Mouse (Mus musculus): ENCODE results near the gene Plekhg1. TPM values are rescaled to one million over a fixed set of nuclear protein-coding genes. Genes with fewer than 3 reads are reported as not detected.

Plekhg1 gene
- total and polyA plus RNA-seq, 3 experiments, result 0.60 to 0.97 (median 0.68) TPM

DNA sequence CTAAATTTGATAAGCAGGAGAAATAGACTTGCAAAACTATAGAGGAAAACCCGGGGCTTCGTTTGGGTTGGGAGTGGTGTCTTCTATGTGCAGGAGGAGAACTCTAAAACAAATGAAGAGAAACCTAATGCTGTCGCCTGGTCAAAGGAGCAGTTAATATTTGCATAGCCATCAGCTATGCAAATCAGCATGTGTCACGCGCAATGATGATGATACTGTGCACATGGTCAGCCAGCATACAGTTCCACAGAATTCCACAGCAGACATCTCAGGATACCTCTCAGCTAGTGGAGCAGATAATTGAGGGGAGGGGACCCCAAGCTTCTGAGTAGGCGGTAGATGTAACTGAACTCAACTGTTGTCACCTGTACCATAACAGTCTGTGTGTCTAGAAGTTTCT, 133.3 kb downstream of the Plekhg1 start:
- H3K79me2 ChIP-seq (replicated peaks; ENCODE audit: control insufficient read depth, extremely low read depth, insufficient read depth, poor library complexity, severe bottlenecking), result no peaks in the 10 kb centered on the region
- peak overlapping the region; percentile 11 for H3K4me2 ChIP-seq (ENCODE audit: insufficient read depth, low read depth, poor library complexity, severe bottlenecking)
- no peaks in the 10 kb centered on the region for H3K36me3 ChIP-seq (replicated peaks in 1 of 2; ENCODE audit: control insufficient read depth in 1 of 2, insufficient read depth in 1 of 2, low read length in 1 of 2)
- in situ Hi-C loops (cut with MboI; ENCODE audit: low pct_ligation_motif_present, low pct_unique_long_range_greater_than_20kb, low sequenced_read_pairs), result no loop called here
- H3K27me3 ChIP-seq (replicated peaks), result no peaks in the 10 kb centered on the region
- no peak for TF ChIP-seq USF1 (IDR thresholded peaks at IDR 0.05; ENCODE audit: low read depth, low read length)
- TF ChIP-seq TCF12 (IDR thresholded peaks at IDR 0.05; ENCODE audit: low read depth, low read length), result no peak
- TF ChIP-seq MAFK (IDR thresholded peaks at IDR 0.05; ENCODE audit: insufficient replicate concordance, low read length), result no peak
- no peak for TF ChIP-seq UBTF (IDR thresholded peaks at IDR 0.05; ENCODE audit: low read depth, low read length)
- 0 out of 2 replicates have a peak, but pooled peaks have one; percentile 34 for TF ChIP-seq MYC (IDR thresholded peaks at IDR 0.05; ENCODE audit: low read depth, low read length)
- TF ChIP-seq BHLHE40 (IDR thresholded peaks at IDR 0.05; ENCODE audit: low read depth, low read length), result peak; percentile 80
- TF ChIP-seq ZNF384 (IDR thresholded peaks at IDR 0.05; ENCODE audit: low read depth, low read length), result no peak
- peak; percentile 40; the same call in 1 of the 2 replicates for TF ChIP-seq MAX (IDR thresholded peaks at IDR 0.05; ENCODE audit: low read length)
- no peak for TF ChIP-seq TBP (conservative IDR thresholded peaks at IDR 0.05; ENCODE audit: low read depth, low read length)
- no peak for TF ChIP-seq PAX5 (IDR thresholded peaks at IDR 0.05; ENCODE audit: low read length)
- TF ChIP-seq EP300 (IDR thresholded peaks at IDR 0.05; ENCODE audit: low read length), result no peak
- no peak for TF ChIP-seq NRF1 (IDR thresholded peaks at IDR 0.05; ENCODE audit: low read depth, low read length)
- no peak overlapping the region for H3K4me3 ChIP-seq (replicated peaks in 1 of 3; ENCODE audit: low read depth in 2 of 3, low read length in 2 of 3, poor library complexity in 1 of 3)
- no peak overlapping the region for H3K27ac ChIP-seq (ENCODE audit: insufficient read depth, low read depth)
- H3K9me3 ChIP-seq (replicated peaks; ENCODE audit: low read length), result no peaks in the 10 kb centered on the region
- H3K9ac ChIP-seq (ENCODE audit: insufficient read depth, low read depth), result no peak overlapping the region
- peaks cover 3 to 4% of the 10 kb centered on the region in 2 experiments; a peak in 2 of 4 replicates for H3K4me1 ChIP-seq (ENCODE audit: control insufficient read depth in 1 of 2, insufficient read depth in 2 of 2)
- dilution Hi-C loops (cut with MboI; ENCODE audit: extremely low pct_ligation_motif_present, extremely low pct_unique_long_range_greater_than_20kb, low sequenced_read_pairs), result no loop called here
- peak; percentile 6 for DNase-seq (ENCODE audit: extremely low read depth)

GRCm38 (mm10) chr10:3877852-3878535, 137.8 kb downstream of the Plekhg1 start:
- no peak overlapping the region for H3K27ac ChIP-seq (ENCODE audit: insufficient read depth, low read depth)
- H3K4me2 ChIP-seq (ENCODE audit: insufficient read depth, low read depth, poor library complexity, severe bottlenecking), result no peak overlapping the region
- H3K4me1 ChIP-seq (ENCODE audit: control insufficient read depth in 1 of 2, insufficient read depth in 2 of 2), result peaks cover 2 to 3% of the 10 kb centered on the region in 2 experiments; a peak in 1 of 4 replicates
- no peaks in the 10 kb centered on the region for H3K79me2 ChIP-seq (replicated peaks; ENCODE audit: control insufficient read depth, extremely low read depth, insufficient read depth, poor library complexity, severe bottlenecking)
- no peak for DNase-seq (ENCODE audit: extremely low read depth)
- no peaks in the 10 kb centered on the region for H3K27me3 ChIP-seq (replicated peaks)
- no peaks in the 10 kb centered on the region for H3K9me3 ChIP-seq (replicated peaks; ENCODE audit: low read length)
- dilution Hi-C loops (cut with MboI; ENCODE audit: extremely low pct_ligation_motif_present, extremely low pct_unique_long_range_greater_than_20kb, low sequenced_read_pairs), result no loop called here
- TF ChIP-seq MYC (IDR thresholded peaks at IDR 0.05; ENCODE audit: low read depth, low read length) (no peak), E2F4 (IDR thresholded peaks at IDR 0.05; ENCODE audit: insufficient replicate concordance, low read depth, low read length) (no peak), CHD2 (IDR thresholded peaks at IDR 0.05; ENCODE audit: low read length) (no peak), RAD21 (IDR thresholded peaks at IDR 0.05; ENCODE audit: low read depth, low read length) (no peak), UBTF (IDR thresholded peaks at IDR 0.05; ENCODE audit: low read depth, low read length) (no peak), TCF12 (IDR thresholded peaks at IDR 0.05; ENCODE audit: low read depth, low read length) (no peak), JUN (IDR thresholded peaks at IDR 0.05; ENCODE audit: insufficient read depth, low read depth, low read length) (0 out of 2 replicates have a peak, but pooled peaks have one; percentile 11), BHLHE40 (IDR thresholded peaks at IDR 0.05; ENCODE audit: low read depth, low read length) (no peak), ZKSCAN1 (IDR thresholded peaks at IDR 0.05; ENCODE audit: borderline replicate concordance, low read depth, low read length) (no peak), MEF2A (IDR thresholded peaks at IDR 0.05; ENCODE audit: borderline replicate concordance, low read depth, low read length) (peak; percentile 66; the same call in 1 of the 2 replicates), MXI1 (IDR thresholded peaks at IDR 0.05; ENCODE audit: low read depth, low read length) (no peak), POLR2AphosphoS2 (IDR thresholded peaks at IDR 0.05; ENCODE audit: low read depth, low read length) (no peak), KAT2A (IDR thresholded peaks at IDR 0.05; ENCODE audit: insufficient replicate concordance, low read length) (no peak), USF2 (conservative IDR thresholded peaks at IDR 0.05; ENCODE audit: low read depth, low read length) (no peak), JUND (conservative IDR thresholded peaks at IDR 0.05; ENCODE audit: low read depth, low read length) (no peak), CTCF (conservative IDR thresholded peaks at IDR 0.05 in 1 of 2, IDR thresholded peaks at IDR 0.05 in 1 of 2; ENCODE audit: low read depth in 2 of 2, low read length in 2 of 2) (no peak)
- in situ Hi-C loops (cut with MboI; ENCODE audit: low pct_ligation_motif_present, low pct_unique_long_range_greater_than_20kb, low sequenced_read_pairs), result no loop called here
- H3K4me3 ChIP-seq (replicated peaks in 1 of 3; ENCODE audit: low read depth in 2 of 3, low read length in 2 of 3, poor library complexity in 1 of 3), result no peak overlapping the region
- H3K36me3 ChIP-seq (replicated peaks in 1 of 2; ENCODE audit: control insufficient read depth in 1 of 2, insufficient read depth in 1 of 2, low read length in 1 of 2), result no peaks in the 10 kb centered on the region
- H3K9ac ChIP-seq (ENCODE audit: insufficient read depth, low read depth), result no peak overlapping the region
